Mouse (Mus musculus) bone marrow macrophage, adult 2 months (primary cell): ENCODE measurements around the gene Rnf138rt1.

Source experiments
- CTCF ChIP-seq: IDR thresholded peaks from 2 replicates; pipeline ENCODE4 v1.5.1; 2012; ENCODE audit warnings: low read depth, mild to moderate bottlenecking, low read length, moderate library complexity
- POLR2A ChIP-seq: IDR thresholded peaks from 2 replicates; pipeline ENCODE4 v1.6.1; 2012; ENCODE audit warnings: mild to moderate bottlenecking, low read depth, low read length, borderline replicate concordance

DNA sequence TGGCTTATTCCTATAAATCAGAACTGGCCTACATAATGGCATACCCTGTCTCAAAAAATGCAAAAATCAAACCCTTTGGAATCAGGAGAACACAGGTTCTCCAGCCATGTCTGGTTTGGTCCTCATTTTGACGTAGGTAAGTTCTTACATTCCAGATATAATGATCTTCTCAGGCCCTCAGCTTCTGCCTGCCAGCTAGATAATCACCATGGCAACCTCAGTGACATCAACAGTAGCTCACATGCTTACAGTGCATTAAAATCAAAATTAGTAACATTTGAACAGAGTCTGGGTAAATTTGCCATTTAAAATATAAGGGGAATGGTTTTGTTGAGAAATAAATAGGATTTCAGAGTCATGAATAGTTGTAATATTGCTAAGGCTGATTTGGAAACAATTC, 22.2 kb downstream of the Rnf138rt1 start:
- TF ChIP-seq CTCF (no peak), POLR2A (no peak)
